Mouse (Mus musculus): ENCODE results near the gene Cyp46a1.

Gene Cyp46a1

GRCm38 (mm10) chr12:108333895-108334445 lies at the start of gene Cyp46a1:
Cyp46a1 (plus strand) TSS chr12:108334381.
- in situ Hi-C loops (cut with MboI; ENCODE audit: low sequenced_read_pairs) = no loop called here

- in situ Hi-C loops (cut with MboI; ENCODE audit: low sequenced_read_pairs) = no loop called here
Measured at GRCm38 (mm10) chr12:108284455-108285224, 49.5 kb upstream of the Cyp46a1 start.

GRCm38 (mm10) chr12:108285225-108286011 lies 48.8 kb upstream of the Cyp46a1 start:
- in situ Hi-C loops (cut with MboI; ENCODE audit: low sequenced_read_pairs) = no loop called here

- in situ Hi-C loops (cut with MboI; ENCODE audit: low sequenced_read_pairs) = no loop called here
Measured at GRCm38 (mm10) chr12:108286381-108286780, 47.8 kb upstream of the Cyp46a1 start.

- in situ Hi-C loops (cut with MboI; ENCODE audit: low sequenced_read_pairs) = no loop called here
Measured at GRCm38 (mm10) chr12:108287011-108287410, 47.2 kb upstream of the Cyp46a1 start.

GRCm38 (mm10) chr12:108288127-108288880 lies 45.9 kb upstream of the Cyp46a1 start:
- in situ Hi-C loops (cut with MboI; ENCODE audit: low sequenced_read_pairs) = no loop called here

- in situ Hi-C loops (cut with MboI; ENCODE audit: low sequenced_read_pairs) = loop anchor here (10.0 kb wide), 2 partner anchors 58 to 88 kb away; no protein-coding TSS in a partner anchor
Measured at GRCm38 (mm10) chr12:108292419-108292818, 41.8 kb upstream of the Cyp46a1 start.

GRCm38 (mm10) chr12:108292957-108293356 lies 41.2 kb upstream of the Cyp46a1 start:
- in situ Hi-C loops (cut with MboI; ENCODE audit: low sequenced_read_pairs) = loop anchor here (10.0 kb wide), 2 partner anchors 58 to 88 kb away; no protein-coding TSS in a partner anchor

- in situ Hi-C loops (cut with MboI; ENCODE audit: low sequenced_read_pairs) = loop anchor here (10.0 kb wide), 2 partner anchors 60 to 90 kb away; no protein-coding TSS in a partner anchor
Measured at GRCm38 (mm10) chr12:108294620-108295019, 39.6 kb upstream of the Cyp46a1 start.

- in situ Hi-C loops (cut with MboI; ENCODE audit: low sequenced_read_pairs) = loop anchor here (10.0 kb wide), 2 partner anchors 62 to 92 kb away; no protein-coding TSS in a partner anchor
Measured at GRCm38 (mm10) chr12:108297033-108297432, 37.1 kb upstream of the Cyp46a1 start.

GRCm38 (mm10) chr12:108301006-108301405 lies 33.2 kb upstream of the Cyp46a1 start:
- in situ Hi-C loops (cut with MboI; ENCODE audit: low sequenced_read_pairs) = no loop called here

- in situ Hi-C loops (cut with MboI; ENCODE audit: low sequenced_read_pairs) = no loop called here
Measured at GRCm38 (mm10) chr12:108303778-108304365, 30.3 kb upstream of the Cyp46a1 start.

GRCm38 (mm10) chr12:108305172-108305571 lies 29.0 kb upstream of the Cyp46a1 start:
- in situ Hi-C loops (cut with MboI; ENCODE audit: low sequenced_read_pairs) = no loop called here

- in situ Hi-C loops (cut with MboI; ENCODE audit: low sequenced_read_pairs) = no loop called here
Measured at GRCm38 (mm10) chr12:108305812-108306794, 28.1 kb upstream of the Cyp46a1 start, which contains the start of gene Hhipl1. Hhipl1 (plus strand) TSS chr12:108306270.

- in situ Hi-C loops (cut with MboI; ENCODE audit: low sequenced_read_pairs) = no loop called here
Measured at GRCm38 (mm10) chr12:108307553-108307952, 26.6 kb upstream of the Cyp46a1 start.

- in situ Hi-C loops (cut with MboI; ENCODE audit: low sequenced_read_pairs) = no loop called here
Measured at GRCm38 (mm10) chr12:108308363-108308856, 25.8 kb upstream of the Cyp46a1 start.

- in situ Hi-C loops (cut with MboI; ENCODE audit: low sequenced_read_pairs) = no loop called here
Measured at GRCm38 (mm10) chr12:108309116-108309794, 24.9 kb upstream of the Cyp46a1 start.

GRCm38 (mm10) chr12:108310041-108310440 lies 24.1 kb upstream of the Cyp46a1 start:
- in situ Hi-C loops (cut with MboI; ENCODE audit: low sequenced_read_pairs) = no loop called here

Measured in CH12F3 (cell line).